Mouse (Mus musculus) CD4-positive, CD25-positive, alpha-beta regulatory T cell, adult 4 months (primary cell): ENCODE data around the gene Nlrp1b. TPM values are rescaled to one million over a fixed set of nuclear protein-coding genes. Genes with fewer than 3 reads are reported as not detected.

Experiments used
- ATAC-seq: one replicate; pipeline ENCODE4 v1.8.0; 2017
- polyA plus RNA-seq, 2 experiments: library from polyadenylated mRNA; unstranded; fragments of 100-300 nt; shearing (Covaris generic); gene quantifications; one replicate each; pipeline ENCODE4 v1.2.1; 2017

The Nlrp1b gene
- 1 to 10 TPM; 2.8 to 4.8 TPM for polyA plus RNA-seq

GRCm38 (mm10) chr11:71230684-71231480 is at the start of gene Nlrp1b:
Nlrp1b (minus strand) TSS chr11:71230733.
- no peak for ATAC-seq

GRCm38 (mm10) chr11:71261036-71261435 is 30.5 kb upstream of the Nlrp1b start:
- ATAC-seq, result no peak

GRCm38 (mm10) chr11:71251333-71251732 is 20.8 kb upstream of the Nlrp1b start:
- ATAC-seq, result no peak

GRCm38 (mm10) chr11:71224614-71225013 is 5.9 kb downstream of the Nlrp1b start:
- no peak for ATAC-seq

GRCm38 (mm10) chr11:71202703-71203102 is 27.8 kb downstream of the Nlrp1b start:
- ATAC-seq, result peak; percentile 85

- no peak for ATAC-seq
Measured at GRCm38 (mm10) chr11:71199349-71199748, 31.2 kb downstream of the Nlrp1b start.

GRCm38 (mm10) chr11:71169633-71170032 is 60.9 kb downstream of the Nlrp1b start:
- no peak for ATAC-seq

GRCm38 (mm10) chr11:71164139-71164538 is 66.4 kb downstream of the Nlrp1b start:
- ATAC-seq, result no peak

- no peak for ATAC-seq
Measured at GRCm38 (mm10) chr11:71159439-71160136, 70.9 kb downstream of the Nlrp1b start.

GRCm38 (mm10) chr11:71155272-71155671 is 75.3 kb downstream of the Nlrp1b start:
- no peak for ATAC-seq

GRCm38 (mm10) chr11:71144661-71145060 is 85.9 kb downstream of the Nlrp1b start, which contains the start of gene Nlrp1a:
Nlrp1a (minus strand) TSS chr11:71144704.
- ATAC-seq, result no peak

GRCm38 (mm10) chr11:71142031-71142430 is 88.5 kb downstream of the Nlrp1b start:
- ATAC-seq, result no peak

- ATAC-seq, result no peak
Measured at GRCm38 (mm10) chr11:71107128-71107527, 123.4 kb downstream of the Nlrp1b start.

GRCm38 (mm10) chr11:71106261-71107021 is 124.1 kb downstream of the Nlrp1b start:
- no peak for ATAC-seq

- ATAC-seq, result no peak
Measured at GRCm38 (mm10) chr11:71103931-71104330, 126.6 kb downstream of the Nlrp1b start.

Other genes with a start within 250 kb of the Nlrp1b start
- gene C1qbp, start 247.7 kb downstream of the Nlrp1b start, polyA plus RNA-seq, result 10 to 100 TPM in 1 of 2 experiments, 1 to 10 TPM in 1; 3.7 to 16.3 TPM
- 1 to 10 TPM; 5.0 to 6.0 TPM for gene Dhx33, start 226.3 kb downstream of the Nlrp1b start, polyA plus RNA-seq
- 10 to 100 TPM; 18.8 to 24.4 TPM for gene Mis12, start 211.1 kb downstream of the Nlrp1b start, polyA plus RNA-seq
- 100 to 1,000 TPM; 121 to 138 TPM for gene Derl2, start 210.9 kb downstream of the Nlrp1b start, polyA plus RNA-seq
- 10 to 100 TPM in 1 of 2 experiments, 1 to 10 TPM in 1; 9.6 to 10.8 TPM for gene 6330403K07Rik, start 197.2 kb downstream of the Nlrp1b start, polyA plus RNA-seq
- under 1 TPM; 0.17 to 0.67 TPM for gene Nlrp1a, start 86.0 kb downstream of the Nlrp1b start, polyA plus RNA-seq